Mouse (Mus musculus) lung, postnatal 0 days (tissue): ENCODE results near the gene Gm11213.

ENCODE experiments used
- CTCF ChIP-seq: IDR thresholded peaks from 2 replicates; pipeline ENCODE4 v1.5.1; 2016; ENCODE audit warnings: antibody characterized with exemption, mild to moderate bottlenecking
- EP300 ChIP-seq: IDR thresholded peaks from 2 replicates; pipeline ENCODE4 v1.6.1; 2016; ENCODE audit warnings: antibody characterized with exemption, mild to moderate bottlenecking, control low read depth

GRCm38 (mm10) chr4:63552865-63553264 lies 52.2 kb downstream of the Gm11213 start:
- TF ChIP-seq CTCF = no peak
- TF ChIP-seq EP300 = no peak
